Mouse (Mus musculus): ENCODE data around the gene Gna11.
A peak's percentile ranks its signal among the peaks of the same experiment; 100 is the strongest.

The Gna11 gene

DNA sequence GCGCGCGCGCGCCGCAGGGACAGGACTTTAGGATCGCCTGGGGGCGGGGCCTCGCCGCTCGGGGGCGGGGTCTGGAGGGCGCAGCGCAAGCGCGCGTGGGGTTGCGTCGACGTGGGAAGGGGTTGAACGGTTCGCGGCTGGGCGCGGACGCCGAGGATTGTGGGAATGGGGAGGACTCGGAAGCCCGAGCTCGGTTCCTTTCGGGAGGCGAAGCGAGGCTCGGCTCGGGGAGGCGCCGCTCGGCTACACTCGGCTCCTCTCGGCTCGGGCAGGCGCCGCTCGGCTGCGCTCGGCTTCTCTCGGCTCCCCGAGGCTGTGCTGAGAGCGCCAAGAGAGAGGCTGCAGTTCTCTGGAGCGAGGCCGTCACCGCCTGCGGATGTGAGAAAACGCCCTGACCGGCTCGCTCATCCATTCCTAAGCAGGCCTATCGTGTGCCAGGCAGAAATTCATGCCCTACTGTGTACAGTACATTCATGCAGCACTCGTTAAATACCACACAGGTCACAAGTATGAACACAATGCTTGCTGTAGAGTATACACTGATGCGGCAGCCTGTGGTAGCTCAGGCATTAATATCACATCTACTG, at the start of gene Gna11:
Gna11 (minus strand) TSS at position 30 of the 587 bp plus-strand sequence.
- DNase-seq (ENCODE audit: low spot score), result peak; percentile 100

DNA sequence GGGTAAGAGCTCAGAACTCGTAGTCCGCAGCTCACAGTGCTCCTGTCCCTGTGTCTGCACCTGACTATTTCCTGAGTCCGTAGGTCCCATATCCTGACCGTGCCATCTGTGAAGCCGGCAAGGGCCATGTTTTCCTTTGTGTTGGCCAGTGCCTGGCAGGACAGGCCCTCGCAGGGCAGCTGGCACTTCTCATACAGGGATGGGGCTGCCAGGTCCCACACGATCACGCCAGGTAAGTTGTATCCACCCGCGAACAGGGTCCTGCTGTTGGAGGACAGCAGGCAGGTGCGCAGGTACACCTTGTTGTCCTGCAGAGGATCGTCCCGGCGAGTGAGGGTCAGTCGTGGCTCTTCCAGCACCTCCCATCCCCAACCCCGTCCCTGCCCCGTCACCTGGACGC, 48.9 kb upstream of the Gna11 start:
- DNase-seq (ENCODE audit: low spot score), result no peak

GRCm38 (mm10) chr10:81593223-81593622, 48.2 kb upstream of the Gna11 start:
- DNase-seq (ENCODE audit: low spot score), result no peak

DNA sequence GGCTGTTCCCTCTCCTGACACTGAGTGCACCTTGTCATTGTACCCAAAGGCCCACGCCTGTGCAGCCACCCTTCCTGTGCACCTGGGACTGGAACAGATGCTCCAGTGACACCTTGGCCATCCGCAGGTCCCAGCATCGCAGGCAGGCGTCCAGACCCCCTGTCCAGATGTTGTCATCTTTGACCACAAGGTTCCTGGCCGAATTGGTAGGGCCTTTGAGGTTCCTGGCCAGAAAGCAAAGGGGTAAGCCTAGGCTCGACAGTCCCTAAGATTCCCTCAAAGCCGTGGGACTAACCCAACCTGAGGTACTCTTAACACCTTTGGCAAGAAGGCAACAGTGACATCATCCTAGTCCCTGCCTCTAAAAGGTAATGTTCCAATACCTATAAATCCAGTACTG, 47.6 kb upstream of the Gna11 start:
- no peak for DNase-seq (ENCODE audit: low spot score)

GRCm38 (mm10) chr10:81591846-81592245, 46.9 kb upstream of the Gna11 start:
- DNase-seq (ENCODE audit: low spot score), result no peak

- no peak for DNase-seq (ENCODE audit: low spot score)
Observed at GRCm38 (mm10) chr10:81588739-81589138, 43.7 kb upstream of the Gna11 start.

- DNase-seq (ENCODE audit: low spot score), result peak; percentile 68
Observed at GRCm38 (mm10) chr10:81583347-81583746, 38.4 kb upstream of the Gna11 start.

- no peak for DNase-seq (ENCODE audit: low spot score)
Observed at GRCm38 (mm10) chr10:81580441-81581070, 35.6 kb upstream of the Gna11 start.

DNA sequence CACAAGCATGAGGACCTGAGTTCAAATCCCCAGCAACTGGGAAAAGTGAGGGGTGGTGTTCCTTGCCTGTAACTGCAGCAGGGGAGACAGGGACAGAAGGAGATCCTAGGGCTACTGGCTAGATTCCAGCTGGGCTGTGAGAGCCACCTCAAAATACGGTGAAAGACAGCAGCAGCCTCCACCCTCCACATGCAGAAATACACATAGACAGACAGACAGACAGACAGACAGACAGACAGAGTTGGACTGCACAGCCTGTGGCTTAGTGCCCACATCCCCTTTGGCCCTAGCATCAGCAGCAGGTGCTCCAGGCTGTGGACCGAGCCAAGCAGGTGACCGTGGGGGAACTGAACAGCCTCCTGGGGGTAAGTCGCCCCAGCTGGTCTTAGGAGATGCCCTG, 35.0 kb upstream of the Gna11 start:
- DNase-seq (ENCODE audit: low spot score), result no peak

- peak; percentile 44 for DNase-seq (ENCODE audit: low spot score)
Observed at GRCm38 (mm10) chr10:81575695-81576094, 30.7 kb upstream of the Gna11 start.

GRCm38 (mm10) chr10:81575208-81575631, 30.2 kb upstream of the Gna11 start:
- DNase-seq (ENCODE audit: low spot score), result peak; percentile 68

GRCm38 (mm10) chr10:81574081-81575056, 29.4 kb upstream of the Gna11 start, which contains the start of gene Tle2:
TSS of gene Tle2 (plus strand) at chr10:81574561.
- no peak for DNase-seq (ENCODE audit: low spot score)

- peak; percentile 57 for DNase-seq (ENCODE audit: low spot score)
Observed at GRCm38 (mm10) chr10:81572975-81573374, 28.0 kb upstream of the Gna11 start.

DNA sequence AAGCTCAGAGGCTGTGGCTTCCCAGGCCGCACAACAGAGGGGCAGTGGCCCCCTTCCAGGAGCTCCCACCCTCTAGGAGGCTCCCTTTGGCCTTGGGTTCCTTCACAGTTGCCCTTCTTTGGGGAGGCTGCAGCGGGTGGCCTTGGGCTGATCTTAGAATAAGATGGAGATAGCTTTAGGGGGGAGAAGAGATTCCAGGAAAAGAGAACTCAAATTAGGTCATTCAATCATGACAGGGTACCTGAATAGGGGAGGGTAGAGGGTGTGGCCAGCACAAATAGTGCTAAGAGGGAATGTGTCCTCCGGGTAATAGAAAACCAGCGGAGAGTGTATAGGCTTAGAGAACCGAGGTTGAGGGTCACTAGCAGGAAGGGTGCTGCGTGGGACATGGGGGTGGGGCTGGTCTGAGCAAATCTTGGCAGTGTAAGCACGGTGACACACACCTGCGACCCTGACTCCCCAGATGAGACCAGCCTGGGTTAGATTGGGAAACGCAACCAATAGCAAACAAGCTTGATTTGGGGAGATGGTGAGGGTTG, 27.2 kb upstream of the Gna11 start:
- peak; percentile 57 for DNase-seq (ENCODE audit: low spot score)

DNA sequence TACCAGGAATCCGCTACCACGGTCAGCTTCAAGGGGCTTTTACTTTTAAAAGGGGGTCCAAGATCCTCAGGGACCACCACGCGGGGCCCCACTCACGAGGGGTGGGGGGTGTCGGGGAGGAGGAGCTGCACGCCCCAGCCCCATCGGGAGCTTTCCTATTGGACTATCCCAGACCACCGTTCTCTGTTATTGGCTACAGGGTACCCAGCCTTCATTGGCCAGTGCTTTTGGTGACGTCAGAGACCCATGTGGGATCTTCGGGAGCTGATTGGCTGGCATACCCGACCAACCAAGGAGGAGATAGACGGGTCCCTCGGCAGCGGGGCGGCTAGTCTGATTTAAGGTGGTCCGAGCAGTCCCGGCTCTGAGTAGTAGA, 26.5 kb upstream of the Gna11 start:
- peak; percentile 96 for DNase-seq (ENCODE audit: low spot score)

DNA sequence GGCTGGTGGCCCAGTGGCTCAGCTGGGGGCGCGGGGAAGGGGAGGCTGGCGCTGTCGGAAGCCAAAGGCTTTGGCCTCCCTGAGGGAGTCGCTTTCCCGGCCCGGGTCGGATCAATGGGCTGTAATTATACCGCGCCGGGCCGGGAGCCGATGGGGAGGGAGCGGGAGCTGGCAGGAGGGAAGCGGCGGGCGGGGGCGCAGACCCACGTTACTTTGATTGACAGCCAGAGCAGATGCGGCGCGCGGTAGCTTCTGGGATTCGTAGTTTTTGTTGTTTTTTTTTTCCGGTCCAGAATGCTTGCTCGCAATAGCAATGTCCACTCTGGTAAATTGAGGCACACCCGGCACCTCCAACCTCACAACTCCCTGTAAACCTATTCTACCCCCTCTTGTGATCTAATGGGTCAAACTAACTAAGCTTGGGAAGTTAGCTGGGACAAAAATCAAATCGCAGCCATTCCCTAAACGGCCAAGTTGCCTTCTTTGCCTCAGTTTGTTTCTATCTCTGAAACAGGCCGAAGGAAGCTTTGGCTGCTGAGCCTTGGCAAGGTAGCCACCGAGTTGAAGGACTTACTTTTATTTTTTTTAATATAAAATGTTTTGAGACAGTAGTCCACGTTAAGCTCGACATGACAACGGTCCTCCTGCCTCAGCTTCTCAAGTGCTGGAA, 26.0 kb upstream of the Gna11 start:
- peak; percentile 93 for DNase-seq (ENCODE audit: low spot score)

GRCm38 (mm10) chr10:81570238-81570800, 25.3 kb upstream of the Gna11 start:
- no peak for DNase-seq (ENCODE audit: low spot score)

- no peak for DNase-seq (ENCODE audit: low spot score)
Observed at GRCm38 (mm10) chr10:81569507-81570237, 24.7 kb upstream of the Gna11 start.

GRCm38 (mm10) chr10:81568381-81569191, 23.6 kb upstream of the Gna11 start:
- peak; percentile 82 for DNase-seq (ENCODE audit: low spot score)
